Mouse (Mus musculus) C2C12 (cell line): Measurements from ENCODE around the gene Lrit2. TPM values are rescaled to one million over a fixed set of nuclear protein-coding genes. Genes with fewer than 3 reads are reported as not detected.
A peak's percentile ranks its signal among the peaks of the same experiment; 100 is the strongest.

Experiments
- H3K27me3 ChIP-seq: one replicate; pipeline ENCODE4 v1.6.1; 2011; ENCODE audit not compliant: control insufficient read depth, insufficient read depth, insufficient read length
- H3K36me3 ChIP-seq: one replicate; pipeline ENCODE4 v1.6.1; 2011; ENCODE audit not compliant: control insufficient read depth, insufficient read depth
- H3K4me3 ChIP-seq: one replicate; pipeline ENCODE4 v1.5.1; 2011; ENCODE audit warnings: mild to moderate bottlenecking, control low read depth; ENCODE audit not compliant: poor library complexity, insufficient read depth, severe bottlenecking
- H3K79me2 ChIP-seq: one replicate; pipeline ENCODE4 v1.6.1; 2011; ENCODE audit not compliant: control insufficient read depth, insufficient read depth
- H3K79me3 ChIP-seq: one replicate; pipeline ENCODE4 v1.6.1; 2011; ENCODE audit warnings: low read depth, control low read depth
- H3ac ChIP-seq: one replicate; pipeline ENCODE3; 2011; ENCODE audit warnings: low read depth; ENCODE audit not compliant: control insufficient read depth, insufficient read length
- CEBPB ChIP-seq: IDR thresholded peaks from one replicate; pipeline ENCODE4 v1.6.1; 2011; ENCODE audit warnings: low read depth, mild to moderate bottlenecking, control low read depth, moderate library complexity
- CTCF ChIP-seq: IDR thresholded peaks from one replicate; pipeline ENCODE4 v1.5.1; 2011; ENCODE audit not compliant: control insufficient read depth, insufficient read depth, insufficient read length
- FOSL1 ChIP-seq: IDR thresholded peaks from one replicate; pipeline ENCODE4 v1.8.0; 2011; ENCODE audit warnings: mild to moderate bottlenecking, low read length; ENCODE audit not compliant: poor library complexity, insufficient read depth, severe bottlenecking
- MAX ChIP-seq: IDR thresholded peaks from one replicate; pipeline ENCODE4 v1.6.1; 2011; ENCODE audit warnings: mild to moderate bottlenecking, control low read depth
- MYOD1 ChIP-seq: IDR thresholded peaks from one replicate; pipeline ENCODE4 v1.6.1; 2011; ENCODE audit warnings: low read depth; ENCODE audit not compliant: control insufficient read depth, insufficient read length
- MYOG ChIP-seq: IDR thresholded peaks from one replicate; pipeline ENCODE4 v1.6.1; 2011; ENCODE audit not compliant: control insufficient read depth, insufficient read length; ENCODE audit errors: extremely low read depth
- USF1 ChIP-seq: IDR thresholded peaks from one replicate; pipeline ENCODE4 v1.6.1; 2011; ENCODE audit warnings: low read depth, mild to moderate bottlenecking, control low read depth, moderate library complexity
- polyA plus RNA-seq: library from polyadenylated mRNA; unstranded; fragments of >200 nt; fragmentation: generic; extraction: Trizol; gene quantifications from one replicate; pipeline ENCODE4 v1.2.1, GENCODE M21; 2012; ENCODE audit warnings: missing spikeins

Lrit2 gene
- polyA plus RNA-seq, 1 experiment: 0.01 TPM

DNA sequence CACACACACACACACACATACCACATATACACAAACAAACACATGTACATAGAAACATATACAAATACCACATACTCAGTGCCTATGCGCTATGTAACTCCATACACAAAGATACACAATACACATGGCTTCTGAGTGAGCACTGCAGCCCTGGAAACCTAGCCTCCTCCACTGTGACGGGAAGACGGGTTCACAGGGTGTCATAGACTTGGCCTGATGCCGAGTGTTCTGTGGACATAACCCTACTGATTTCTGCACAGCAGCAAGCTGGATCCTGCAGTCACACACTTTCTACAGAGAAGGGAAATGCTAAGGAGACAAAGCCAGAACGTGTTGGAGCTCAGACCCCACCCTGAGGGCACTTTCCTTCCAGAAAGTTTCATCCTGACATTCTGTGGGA is 37.0 kb downstream of the Lrit2 start:
- Histone ChIP-seq H3K36me3 (no peaks in the 10 kb centered on the region), H3K79me3 (no peaks in the 10 kb centered on the region), H3K27me3 (peaks cover 6% of the 10 kb centered on the region), H3K4me3 (no peak overlapping the region), H3K79me2 (no peaks in the 10 kb centered on the region), H3ac (no peak overlapping the region)
- no peak for TF ChIP-seq USF1
- TF ChIP-seq MYOD1: no peak
- TF ChIP-seq FOSL1: no peak
- TF ChIP-seq MAX: no peak
- TF ChIP-seq CTCF: no peak
- TF ChIP-seq CEBPB: no peak
- TF ChIP-seq MYOG: no peak

DNA sequence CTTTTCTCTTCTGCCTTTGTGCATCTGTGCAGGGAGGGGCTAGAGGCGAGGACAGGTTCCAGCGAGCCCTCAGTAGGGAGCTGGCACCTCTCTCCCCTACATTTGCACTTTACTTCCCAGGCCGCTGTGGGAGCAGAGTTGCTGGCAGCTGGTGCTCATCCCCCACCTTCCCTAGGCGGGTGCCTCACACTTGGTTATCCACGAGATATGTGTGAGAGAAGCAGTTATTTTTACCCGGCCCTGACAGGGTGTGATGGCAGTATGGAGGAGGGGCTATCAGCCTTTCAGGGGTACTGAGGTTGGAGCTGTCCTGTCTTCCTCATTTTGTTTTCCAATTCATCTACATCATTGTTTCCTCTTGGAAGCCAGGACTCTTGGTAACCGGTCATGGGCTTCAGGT is 38.1 kb downstream of the Lrit2 start:
- no peak overlapping the region for H3K4me3 ChIP-seq
- H3ac ChIP-seq: no peak overlapping the region
- no peaks in the 10 kb centered on the region for H3K36me3 ChIP-seq
- no peaks in the 10 kb centered on the region for H3K79me2 ChIP-seq
- TF ChIP-seq USF1: no peak
- H3K27me3 ChIP-seq: peaks cover 2% of the 10 kb centered on the region
- H3K79me3 ChIP-seq: no peaks in the 10 kb centered on the region

- H3K4me3 ChIP-seq: no peak overlapping the region
- TF ChIP-seq CEBPB (no peak), MYOG (no peak), CTCF (no peak), USF1 (no peak), MAX (no peak), MYOD1 (no peak), FOSL1 (no peak)
- no peak overlapping the region for H3ac ChIP-seq
Observed at GRCm38 (mm10) chr14:37109460-37109859, 41.7 kb downstream of the Lrit2 start.

DNA sequence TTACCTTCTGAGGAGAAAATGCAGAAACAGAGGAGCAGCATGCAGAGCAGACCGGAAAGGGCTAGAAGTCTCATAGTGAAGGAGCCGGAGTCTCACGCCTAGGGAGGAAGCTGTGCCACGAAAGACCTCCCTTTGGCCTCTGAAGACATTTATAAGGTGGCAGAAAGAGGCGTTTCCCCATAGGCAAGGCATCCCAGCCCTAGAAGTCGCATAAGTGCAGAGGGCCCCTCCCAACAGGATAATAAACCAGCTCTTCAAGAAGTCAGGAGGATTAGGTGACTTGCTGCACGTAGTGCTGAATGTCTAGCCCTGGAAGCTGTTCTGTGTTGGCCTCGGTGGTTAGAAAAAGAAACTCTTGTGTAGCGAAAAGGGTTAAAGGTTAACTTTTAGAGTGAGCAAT is 42.2 kb downstream of the Lrit2 start:
- TF ChIP-seq MAX (no peak), CTCF (no peak), MYOD1 (no peak), CEBPB (no peak), MYOG (no peak), USF1 (no peak), FOSL1 (no peak)
- H3K36me3 ChIP-seq: no peaks in the 10 kb centered on the region
- no peak overlapping the region for H3K4me3 ChIP-seq
- H3K79me3 ChIP-seq: no peaks in the 10 kb centered on the region
- H3ac ChIP-seq: no peak overlapping the region
- H3K27me3 ChIP-seq: no peaks in the 10 kb centered on the region
- no peaks in the 10 kb centered on the region for H3K79me2 ChIP-seq

More at GRCm38 (mm10) chr14:37109460-37109859, 41.7 kb downstream of the Lrit2 start:
- H3K27me3 ChIP-seq: no peaks in the 10 kb centered on the region
- H3K36me3 ChIP-seq: no peaks in the 10 kb centered on the region
- no peaks in the 10 kb centered on the region for H3K79me3 ChIP-seq
- no peaks in the 10 kb centered on the region for H3K79me2 ChIP-seq

DNA sequence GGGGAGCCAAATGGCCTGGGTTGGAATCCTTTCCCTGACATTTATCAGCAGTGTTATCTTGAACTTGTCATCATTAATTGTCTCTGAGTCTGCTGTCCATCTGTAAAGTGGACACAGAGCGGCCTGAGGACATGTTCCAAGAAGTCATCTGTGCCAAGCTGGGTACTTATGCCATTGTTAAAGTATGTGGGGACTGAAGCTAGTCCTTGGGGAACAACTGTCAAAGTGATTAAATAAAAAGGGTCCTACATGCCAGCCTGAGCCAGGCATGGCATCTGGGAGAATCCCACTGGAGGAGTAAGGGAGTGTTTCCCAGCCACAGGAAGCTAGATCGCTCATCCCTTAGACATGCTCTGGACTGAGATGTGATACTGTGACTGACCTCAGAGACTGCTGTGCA is 42.7 kb downstream of the Lrit2 start:
- Histone ChIP-seq H3K36me3 (no peaks in the 10 kb centered on the region), H3K79me3 (no peaks in the 10 kb centered on the region), H3K79me2 (no peaks in the 10 kb centered on the region), H3ac (no peak overlapping the region), H3K4me3 (no peak overlapping the region), H3K27me3 (no peaks in the 10 kb centered on the region)
- TF ChIP-seq MYOD1 (peak; percentile 2), CEBPB (no peak), MYOG (no peak), FOSL1 (no peak)

GRCm38 (mm10) chr14:37111371-37111770 is 43.6 kb downstream of the Lrit2 start:
- H3K79me2 ChIP-seq: no peaks in the 10 kb centered on the region
- no peak for TF ChIP-seq FOSL1
- no peak for TF ChIP-seq CTCF
- no peak for TF ChIP-seq MYOD1
- no peak for TF ChIP-seq MAX
- no peak overlapping the region for H3ac ChIP-seq
- H3K27me3 ChIP-seq: no peaks in the 10 kb centered on the region
- H3K79me3 ChIP-seq: no peaks in the 10 kb centered on the region
- no peak overlapping the region for H3K4me3 ChIP-seq
- H3K36me3 ChIP-seq: no peaks in the 10 kb centered on the region
